Mouse (Mus musculus): ENCODE results near the gene Ogdh.
"Not testable (repeated sequence)": the region's sequence is repeated elsewhere in the genome, so short reads cannot be mapped to it uniquely, and the experiment has no call there.

Ogdh gene

DNA sequence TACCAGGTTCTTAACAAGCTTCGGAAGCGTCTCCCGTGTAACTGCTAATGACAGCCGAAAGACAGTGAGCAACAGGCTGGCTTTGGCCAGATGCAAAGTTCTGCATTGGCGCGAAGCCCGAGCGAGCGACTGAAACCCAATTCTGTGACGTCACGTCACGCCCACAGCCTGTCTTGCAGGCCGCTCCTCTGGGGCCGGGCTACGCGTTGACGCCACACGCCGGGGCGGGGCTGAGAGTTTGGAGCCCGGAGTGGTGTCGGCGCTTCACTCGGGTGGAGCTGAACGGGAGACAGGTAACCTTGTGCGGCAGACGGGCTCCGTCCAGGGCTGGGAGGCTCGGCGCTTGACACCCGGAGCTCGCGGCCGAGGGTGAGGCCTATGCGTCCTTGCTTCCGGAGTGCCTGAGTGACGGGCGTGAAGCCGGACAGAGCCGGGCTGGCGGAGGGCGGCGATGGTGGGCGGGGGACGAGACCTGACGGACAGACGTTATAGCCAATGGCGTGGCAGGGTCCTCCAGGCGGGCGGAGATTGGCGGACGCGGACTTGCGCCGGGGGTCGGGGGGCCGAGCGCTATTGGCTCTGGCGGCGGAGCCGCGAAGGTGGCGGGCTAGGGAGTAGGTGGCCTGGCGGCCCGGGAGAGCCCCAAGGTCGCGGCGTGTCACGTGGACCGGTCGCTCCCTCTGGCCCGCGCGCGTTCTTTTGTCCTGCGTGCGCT lies at the start of gene Ogdh:
TSS of gene Ogdh (plus strand) at position 233 of the 715 bp plus-strand sequence.
- DNase-seq (ENCODE audit: low spot score): peak; percentile 97

DNA sequence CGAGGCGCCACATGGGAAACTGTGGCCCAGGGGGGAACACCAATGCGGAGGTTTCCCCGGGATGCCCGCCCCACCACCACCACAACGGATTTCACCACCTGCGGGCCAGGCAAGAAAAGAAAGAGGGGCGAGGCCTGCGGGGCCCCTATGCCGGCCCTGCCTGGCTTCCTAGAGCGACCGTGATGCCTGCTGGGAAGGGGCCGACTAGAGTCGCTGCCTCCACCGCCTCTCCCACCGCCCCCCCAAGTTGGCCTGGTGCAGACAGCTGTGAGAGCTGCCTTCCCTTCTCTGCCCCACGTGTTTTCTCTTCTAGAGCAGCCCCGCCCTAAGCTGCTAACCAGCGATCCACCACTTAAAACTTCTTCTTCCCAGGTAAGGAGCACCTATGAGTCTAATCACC lies 46.7 kb upstream of the Ogdh start:
- DNase-seq (ENCODE audit: low spot score): no peak

DNA sequence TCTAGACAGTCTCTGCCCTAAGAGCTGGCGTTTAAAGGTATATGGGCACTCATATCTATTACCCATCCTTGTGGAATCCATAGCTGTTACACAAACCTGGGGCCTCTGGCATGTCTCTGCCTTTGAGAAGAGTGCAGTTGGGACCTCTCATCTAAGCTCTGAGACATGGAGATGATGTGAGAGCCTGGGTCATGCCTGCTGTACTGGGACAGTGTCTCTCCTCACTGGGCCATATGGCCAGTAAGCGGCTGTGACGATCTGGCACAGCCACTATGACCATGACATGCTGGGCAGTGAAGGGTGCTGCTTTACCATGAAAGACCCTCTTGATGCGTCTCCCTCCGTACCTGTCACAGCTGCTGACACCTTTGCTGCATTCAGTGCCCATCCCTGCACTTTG lies 39.2 kb upstream of the Ogdh start:
- DNase-seq (ENCODE audit: low spot score): no peak

DNA sequence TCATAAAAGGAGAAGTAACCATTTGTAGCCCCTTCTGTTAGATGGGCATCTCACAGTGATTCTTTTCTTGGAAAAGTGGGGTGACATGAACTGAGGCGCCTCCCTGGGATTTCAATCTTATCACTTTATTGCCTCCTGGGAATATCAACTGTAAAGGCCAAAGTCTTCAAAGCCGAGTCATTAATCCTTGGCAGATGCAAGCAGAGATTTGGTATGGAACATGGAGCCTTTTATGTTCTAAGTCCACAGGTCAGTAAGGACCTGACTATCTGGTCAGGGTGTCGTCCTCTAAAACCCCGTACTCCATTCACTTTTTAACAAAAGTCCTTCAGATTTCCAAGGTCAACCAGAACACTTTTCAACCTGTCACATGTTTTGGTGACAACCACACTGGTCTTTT lies 38.6 kb upstream of the Ogdh start:
- no peak for DNase-seq (ENCODE audit: low spot score)

DNA sequence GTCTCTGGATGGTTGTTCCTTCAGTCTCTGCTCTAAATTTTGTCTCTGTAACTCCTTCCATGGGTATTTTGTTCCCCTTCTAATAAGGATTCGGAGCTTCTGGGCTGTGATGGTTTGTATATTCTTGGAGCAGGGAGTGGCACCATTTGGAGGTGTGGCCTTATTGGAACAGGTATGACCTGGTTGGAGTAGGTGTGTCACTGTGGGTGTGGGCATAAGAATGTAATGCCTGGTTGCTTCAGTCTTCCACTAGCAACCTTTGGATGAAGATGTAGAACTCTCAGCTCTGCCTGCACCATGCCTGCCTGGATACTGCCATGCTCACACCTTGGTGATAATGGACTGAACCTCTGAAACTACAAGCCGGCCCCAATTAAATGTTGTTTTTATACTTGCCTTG lies 36.8 kb upstream of the Ogdh start:
- DNase-seq (ENCODE audit: low spot score): not testable (repeated sequence)

DNA sequence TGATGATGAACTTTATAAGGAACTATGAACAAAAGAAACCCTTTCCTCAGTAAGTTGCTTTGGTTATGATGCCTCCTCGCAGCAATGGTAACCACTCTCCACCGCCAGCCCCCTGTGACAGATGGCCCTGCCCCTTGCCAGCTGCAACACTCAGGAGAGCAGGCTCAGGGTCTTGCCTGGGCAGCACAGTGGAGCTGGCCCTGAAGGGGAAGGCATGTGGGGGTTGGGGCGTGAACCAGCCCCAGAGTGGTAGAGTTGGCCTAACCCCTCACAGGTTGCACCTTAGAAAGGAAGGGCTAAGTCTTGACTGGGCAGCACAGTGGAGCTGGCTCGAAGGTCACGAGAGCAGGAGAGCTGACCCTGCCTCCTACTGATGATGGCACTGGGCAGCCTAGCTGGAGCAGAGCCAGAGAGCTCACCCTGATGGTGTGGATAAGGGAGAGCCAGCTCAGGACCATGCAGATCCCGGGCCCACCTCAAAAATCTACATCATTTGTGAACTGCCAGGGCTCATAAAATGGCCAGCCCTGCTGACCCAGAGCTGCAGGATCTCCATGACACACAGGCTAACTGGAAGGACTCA lies 34.9 kb upstream of the Ogdh start:
- no peak for DNase-seq (ENCODE audit: low spot score)

DNA sequence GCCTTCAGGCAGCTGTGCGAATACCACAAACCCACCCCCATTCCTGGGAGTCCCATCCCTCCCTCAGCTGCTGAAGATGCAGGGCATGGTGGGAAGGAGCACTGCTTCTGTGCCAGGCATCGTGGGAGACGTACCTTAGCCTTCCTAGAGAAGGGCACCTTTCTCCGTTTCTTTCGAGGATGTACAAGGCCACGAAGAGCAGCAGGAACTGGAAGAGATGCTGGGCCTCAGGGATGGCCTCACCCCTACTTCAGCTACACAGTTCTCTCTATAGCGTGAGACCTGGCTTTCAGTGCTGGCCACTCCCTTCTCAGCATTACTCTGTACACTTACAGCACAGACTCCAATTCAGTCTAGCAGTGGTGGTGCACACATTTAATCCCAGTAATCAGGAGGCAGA lies 32.0 kb upstream of the Ogdh start:
- no peak for DNase-seq (ENCODE audit: low spot score)

DNA sequence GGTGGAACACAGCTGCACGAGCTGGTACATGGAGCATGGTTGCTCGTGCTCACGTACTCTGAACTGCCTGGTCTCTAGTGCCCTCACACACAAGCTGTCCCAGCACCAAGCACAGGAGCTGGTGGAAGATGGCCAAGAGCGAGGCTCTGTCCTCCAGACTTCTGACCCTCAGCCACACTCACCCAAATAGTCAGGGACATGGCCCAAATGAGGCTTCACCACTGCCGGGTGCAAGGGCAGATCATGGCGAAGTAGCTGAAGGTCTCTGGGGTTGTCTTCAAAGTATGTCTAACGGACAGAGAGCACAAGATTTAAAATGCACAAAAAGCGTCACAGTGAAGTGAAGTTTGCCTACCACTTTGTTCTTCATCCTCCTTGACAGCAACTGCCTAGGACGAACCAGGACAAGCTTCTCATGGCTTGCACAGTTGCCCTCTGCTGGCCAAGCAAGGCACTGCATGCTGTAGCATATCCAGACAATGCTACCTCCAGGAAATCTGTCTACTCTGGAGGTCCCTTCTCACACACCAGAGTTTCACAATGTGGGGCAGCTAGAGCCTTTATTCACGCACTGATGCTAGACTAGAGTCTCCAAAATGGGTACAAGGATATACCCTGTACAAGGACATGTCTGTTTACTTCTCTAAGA lies 29.9 kb upstream of the Ogdh start:
- no peak for DNase-seq (ENCODE audit: low spot score)

GRCm38 (mm10) chr11:6266621-6267020 lies 24.8 kb upstream of the Ogdh start:
- no peak for DNase-seq (ENCODE audit: low spot score)

DNA sequence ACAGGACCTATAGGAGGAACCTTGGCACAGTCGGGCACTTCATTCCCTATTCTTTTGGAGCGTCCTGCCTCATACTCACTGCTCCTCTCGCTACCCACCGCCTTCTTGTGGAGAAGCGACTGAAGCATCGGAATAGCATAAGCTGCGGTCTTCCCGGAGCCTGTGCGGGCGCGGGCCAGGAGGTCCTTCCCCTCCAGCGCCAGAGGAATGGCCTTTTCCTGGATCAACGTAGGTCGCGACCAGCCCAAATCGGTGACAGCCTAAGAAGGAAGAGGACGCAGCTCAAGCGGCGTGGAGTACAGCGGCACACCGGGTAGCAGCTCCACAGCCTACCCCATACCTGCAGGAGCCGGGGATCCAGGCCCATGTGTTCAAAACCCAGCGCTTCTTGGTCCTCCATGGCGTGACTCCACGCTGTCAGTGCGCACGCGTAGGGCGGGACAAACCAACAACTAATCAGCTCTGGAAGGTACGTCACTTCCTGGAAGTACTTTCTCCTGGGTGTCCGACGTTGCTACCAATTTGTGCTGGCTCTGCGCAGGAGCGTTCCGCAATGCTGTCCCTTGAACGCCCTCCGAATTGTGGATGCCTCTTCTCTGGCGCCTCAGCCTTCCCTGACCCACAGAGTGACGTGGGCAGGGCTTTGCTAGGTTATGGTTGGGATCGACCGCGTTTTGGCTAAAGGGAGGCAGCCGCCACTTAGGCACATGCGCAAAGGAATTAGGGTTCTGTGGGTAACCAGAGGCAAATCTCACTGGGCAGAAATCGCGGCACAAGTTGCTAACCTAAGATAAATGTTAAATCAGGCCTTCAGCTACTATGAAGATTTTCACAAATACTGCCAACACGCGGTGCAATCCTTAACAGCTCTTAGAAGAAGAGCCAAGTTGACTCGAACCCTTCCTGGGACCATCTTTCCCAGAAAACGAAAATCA lies 23.8 kb upstream of the Ogdh start, which contains the start of gene Ddx56:
TSS of gene Ddx56 (minus strand) at position 453 of the 935 bp plus-strand sequence.
- peak; percentile 88 for DNase-seq (ENCODE audit: low spot score)

DNA sequence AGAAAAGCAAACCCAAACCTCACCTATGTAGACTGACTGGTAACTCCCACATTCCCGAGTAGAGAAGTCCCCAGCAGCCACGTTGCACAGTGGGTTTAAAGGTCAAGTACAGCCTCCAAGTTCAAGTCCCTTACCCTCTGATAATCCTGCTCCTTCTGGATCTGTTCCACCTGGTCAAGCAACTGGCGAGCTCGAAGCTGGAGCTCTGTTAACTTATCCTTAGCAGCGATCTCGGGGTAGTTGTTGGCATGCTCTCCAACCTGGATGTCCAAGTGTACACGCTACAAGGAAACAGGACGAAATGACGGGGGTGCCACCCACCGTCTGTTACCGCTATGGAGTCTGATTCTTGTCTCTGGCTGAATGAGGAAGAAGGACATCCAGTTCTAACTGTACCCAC lies 17.8 kb upstream of the Ogdh start:
- no peak for DNase-seq (ENCODE audit: low spot score)

- peak; percentile 97 for DNase-seq (ENCODE audit: low spot score)
Measured at GRCm38 (mm10) chr11:6274387-6275093, 16.9 kb upstream of the Ogdh start, which contains the start of gene Tmed4. TSS of gene Tmed4 (minus strand) at chr11:6274870.

DNA sequence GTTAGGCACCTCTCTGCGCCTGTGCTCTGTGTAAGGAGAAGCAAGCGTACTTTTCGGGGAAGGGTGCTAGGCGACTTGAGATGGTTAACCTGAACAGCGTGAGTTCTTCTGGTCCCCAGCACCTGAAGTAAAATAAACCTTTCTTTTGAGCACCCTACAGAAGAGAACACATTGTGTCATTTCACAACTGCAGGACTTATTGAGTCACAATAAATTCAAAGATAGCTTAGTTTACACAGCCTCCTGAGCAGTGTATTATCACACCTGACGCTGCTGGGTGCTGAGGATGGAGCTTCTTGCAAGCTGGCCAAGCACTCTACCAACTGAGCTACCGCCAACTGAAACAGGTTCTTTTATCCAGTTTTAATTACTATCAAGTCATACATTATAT lies 16.3 kb upstream of the Ogdh start:
- no peak for DNase-seq (ENCODE audit: low spot score)

DNA sequence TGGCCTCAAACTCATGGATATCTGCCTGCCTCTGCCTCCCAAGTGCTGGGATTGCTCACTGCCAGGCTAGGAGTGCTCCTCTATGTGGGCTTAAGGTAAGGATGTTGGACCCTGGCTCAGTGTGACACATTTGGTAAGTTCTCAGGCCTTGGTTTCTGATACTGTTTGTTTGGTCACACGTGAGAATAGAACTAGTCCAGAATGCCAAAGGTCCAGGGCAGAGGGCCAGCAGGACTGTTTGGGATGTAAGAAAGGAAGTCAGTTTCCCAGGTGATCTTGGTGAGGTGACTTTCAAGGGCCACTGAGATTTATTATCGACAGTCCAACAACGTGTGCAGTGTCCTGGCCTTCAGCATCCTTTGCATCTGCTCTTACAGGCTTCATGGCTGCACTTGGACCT lies 15.0 kb upstream of the Ogdh start:
- DNase-seq (ENCODE audit: low spot score): no peak

GRCm38 (mm10) chr11:6282940-6283339 lies 8.5 kb upstream of the Ogdh start:
- no peak for DNase-seq (ENCODE audit: low spot score)

DNA sequence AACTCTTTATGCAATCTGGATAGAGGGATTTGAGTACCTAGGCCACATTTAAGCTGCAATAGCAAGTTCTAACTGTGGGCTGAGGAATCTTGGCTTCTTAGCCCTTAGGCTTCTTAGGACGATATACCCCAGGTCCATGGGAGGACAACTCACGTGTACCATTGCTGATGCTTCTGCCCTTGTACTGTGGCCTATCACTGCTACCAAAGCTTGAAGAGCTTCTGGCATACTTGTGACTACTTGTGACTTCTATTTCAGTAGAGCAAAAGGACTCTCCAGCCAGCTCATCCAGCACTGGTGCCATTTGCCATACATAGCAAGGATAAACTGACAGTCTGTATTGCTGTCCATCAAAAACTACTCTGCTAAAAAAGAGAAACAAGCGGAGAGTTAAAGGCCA lies 1.3 kb upstream of the Ogdh start:
- no peak for DNase-seq (ENCODE audit: low spot score)

DNA sequence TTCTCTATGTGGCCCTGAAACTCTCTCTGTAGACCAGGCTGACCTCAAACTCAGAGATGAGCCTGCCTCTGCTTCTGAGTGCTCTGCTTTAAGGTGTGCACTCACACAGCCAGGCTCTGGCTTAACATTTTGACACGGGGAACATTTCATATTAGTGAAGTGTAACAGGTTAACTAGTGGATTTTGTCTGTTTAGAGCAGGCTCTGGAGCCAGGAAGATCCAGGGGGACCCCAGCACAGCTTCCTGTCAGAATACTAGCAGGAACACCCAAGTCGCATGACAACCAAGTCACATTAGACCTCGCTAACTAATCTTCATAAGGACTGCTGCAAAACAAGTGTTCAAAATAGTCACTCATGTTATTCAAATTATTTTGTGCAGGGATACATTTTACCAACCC lies 550 bp upstream of the Ogdh start:
- no peak for DNase-seq (ENCODE audit: low spot score)

DNA sequence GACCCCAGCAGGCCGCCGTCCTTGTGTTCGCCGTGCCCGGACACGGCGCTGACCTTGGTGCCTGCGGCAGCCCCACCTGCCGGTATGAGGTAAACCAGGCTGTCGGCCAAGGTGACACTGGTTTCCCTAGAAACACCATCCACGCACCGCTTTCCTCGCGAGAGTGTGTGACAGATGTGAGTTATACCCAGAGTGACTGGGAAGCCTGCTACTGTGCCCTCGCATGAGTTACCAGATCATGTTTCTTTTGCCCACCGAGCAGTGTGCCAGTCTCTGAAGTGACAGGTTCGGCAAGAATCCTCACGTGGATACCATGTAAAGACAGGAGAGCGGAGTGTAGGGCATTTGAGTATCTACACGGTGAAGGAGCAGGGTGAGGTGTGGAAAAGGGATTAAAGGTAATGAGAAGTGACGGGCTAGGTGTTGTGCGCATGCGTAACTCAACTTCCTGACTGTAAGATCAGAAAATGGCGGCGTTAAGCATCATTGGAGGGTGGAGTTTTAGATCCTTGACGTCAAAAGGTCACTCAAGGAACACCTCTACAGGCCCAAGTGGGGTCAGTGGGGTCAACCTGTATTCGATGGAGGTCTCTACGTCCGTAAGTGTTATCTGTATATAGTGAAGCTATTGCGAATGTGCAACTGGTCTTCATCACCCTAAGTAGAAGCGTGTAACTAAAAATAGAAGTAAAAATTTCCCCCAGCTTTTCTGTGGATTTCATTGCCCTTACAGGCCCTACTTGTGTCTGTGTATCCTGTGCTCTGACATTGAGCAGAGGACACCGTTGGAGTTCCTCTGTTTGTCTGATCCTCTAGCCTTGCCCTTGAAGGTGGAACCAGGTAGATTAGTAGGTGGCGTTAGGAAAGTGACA lies 919 bp downstream of the Ogdh start:
- peak; percentile 31 for DNase-seq (ENCODE audit: low spot score)

DNA sequence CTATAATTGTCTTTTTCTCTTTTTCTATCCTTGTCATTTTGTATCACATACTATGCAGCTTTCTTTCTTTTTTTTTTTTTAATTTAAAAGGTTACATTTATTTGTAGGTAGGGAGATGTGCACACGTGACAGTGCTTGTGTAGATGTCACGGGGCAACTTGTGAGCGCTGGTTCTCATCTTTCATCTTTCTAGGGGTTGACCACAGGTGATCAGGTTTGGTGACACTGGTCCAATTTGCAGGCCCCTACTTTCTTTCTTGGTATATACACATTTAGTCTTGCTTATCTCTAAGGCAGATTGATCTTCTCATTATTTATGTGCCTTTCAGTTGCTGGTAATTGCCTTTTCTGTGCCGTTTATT lies 1.5 kb downstream of the Ogdh start:
- DNase-seq (ENCODE audit: low spot score): no peak

GRCm38 (mm10) chr11:6293601-6294000 lies 2.2 kb downstream of the Ogdh start:
- DNase-seq (ENCODE audit: low spot score): no peak

DNA sequence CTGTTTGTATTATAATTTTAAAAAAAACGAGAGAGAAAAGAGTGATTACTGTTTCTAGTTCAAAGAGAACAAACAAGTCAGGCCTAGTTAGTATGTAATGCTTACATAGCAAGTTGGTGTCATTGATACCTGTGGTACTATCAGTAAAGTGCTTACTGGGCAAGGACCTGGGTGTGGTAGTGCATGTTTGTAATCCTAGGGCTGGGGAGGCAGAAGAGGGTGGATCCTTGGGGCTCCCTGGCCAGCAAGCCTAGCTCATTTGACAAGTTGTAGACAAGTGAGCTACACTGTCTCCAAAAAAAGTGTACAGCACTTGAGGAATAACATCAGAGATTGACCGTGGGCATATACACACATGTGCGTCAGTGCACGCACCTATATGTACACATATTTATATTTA lies 3.2 kb downstream of the Ogdh start:
- no peak for DNase-seq (ENCODE audit: low spot score)

Data from ovary, adult 18-20 months (tissue).